Mouse (Mus musculus) liver, embryonic 14.5 days (tissue): ENCODE results near the gene Camk2d.

Source experiments
- CTCF ChIP-seq: IDR thresholded peaks from 2 replicates; pipeline ENCODE4 v1.5.1; 2016; ENCODE audit warnings: antibody characterized with exemption, low read depth, control low read depth
- EP300 ChIP-seq: IDR thresholded peaks from 2 replicates; pipeline ENCODE4 v1.6.1; 2016; ENCODE audit warnings: antibody characterized with exemption, low read depth

- TF ChIP-seq CTCF, result no peak
- no peak for TF ChIP-seq EP300
Measured at GRCm38 (mm10) chr3:126665866-126666265, 69.8 kb downstream of the Camk2d start.
